Mouse (Mus musculus): ENCODE data around the gene Cdk5r2.

- no peak for TF ChIP-seq CTCF (IDR thresholded peaks at IDR 0.05; ENCODE audit: extremely low read depth, insufficient read length, insufficient replicate concordance, low read depth, low read length)
- no peak for TF ChIP-seq POLR2A (IDR thresholded peaks at IDR 0.05; ENCODE audit: low read depth, low read length)
Observed at GRCm38 (mm10) chr1:74807551-74808071, 47.1 kb upstream of the Cdk5r2 start.
